Mouse (Mus musculus) olfactory bulb, adult 2 months (tissue): ENCODE measurements around the gene Rbm28.

Source experiments
- CTCF ChIP-seq: fragments of 200-500 bp; IDR thresholded peaks from 2 replicates; pipeline ENCODE4 v1.5.1; 2012; ENCODE audit warnings: low read depth, mild to moderate bottlenecking, low read length, moderate library complexity; ENCODE audit not compliant: insufficient read depth
- POLR2A ChIP-seq: fragments of 200-500 bp; IDR thresholded peaks from 2 replicates; pipeline ENCODE4 v1.6.1; 2012; ENCODE audit warnings: mild to moderate bottlenecking, low read depth, low read length, moderate library complexity; ENCODE audit not compliant: insufficient read depth

DNA sequence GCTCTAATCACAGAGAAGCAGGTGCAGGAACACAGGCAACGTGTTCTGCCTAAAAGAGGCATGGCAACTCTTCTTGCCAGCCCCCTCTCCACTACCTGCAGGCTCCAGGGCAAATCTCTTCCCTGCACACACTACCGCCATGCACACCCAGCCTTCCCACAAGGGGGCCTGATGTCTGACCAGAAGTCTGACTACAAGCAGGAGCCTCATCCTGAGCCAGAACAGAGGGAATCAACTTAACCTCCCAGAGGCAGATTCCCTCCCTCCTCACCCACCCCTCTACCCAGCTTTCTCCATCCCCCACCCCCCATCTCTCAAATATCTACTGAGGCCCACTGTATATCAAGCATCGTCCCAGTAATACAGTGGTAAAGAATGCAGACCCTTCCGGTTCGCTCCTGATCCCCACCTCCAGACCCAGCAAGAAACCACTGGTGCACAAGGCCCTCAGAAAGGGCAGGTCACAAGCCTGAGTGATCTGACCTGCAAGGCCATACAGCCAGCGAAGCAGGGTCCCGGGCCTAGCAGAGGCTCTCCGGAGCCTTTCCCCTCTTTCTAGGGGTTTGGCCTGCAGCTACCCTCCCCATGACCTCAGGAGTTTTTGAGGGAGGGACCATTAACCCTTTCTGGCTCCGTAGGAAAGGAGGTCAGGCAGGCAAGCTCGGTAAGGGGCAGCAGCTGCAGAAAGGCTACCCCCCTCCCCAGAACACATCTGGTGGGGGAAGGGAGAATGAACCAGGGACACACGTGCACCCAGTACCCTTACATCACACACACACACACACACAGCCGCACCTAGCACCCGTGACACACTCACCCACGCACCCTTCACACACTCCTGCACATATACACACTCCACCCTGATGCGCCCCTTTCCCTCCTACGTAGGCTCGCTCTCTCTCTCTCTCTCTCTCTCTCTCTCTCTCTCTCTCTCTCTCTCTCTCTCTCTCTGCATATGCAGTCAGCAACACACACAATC is 13.4 kb upstream of the Rbm28 start:
- TF ChIP-seq POLR2A (no peak), CTCF (no peak)
